Mouse (Mus musculus): ENCODE results near the gene Bcan. TPM values are rescaled to one million over a fixed set of nuclear protein-coding genes. Genes with fewer than 3 reads are reported as not detected.

Bcan gene
- polyA plus RNA-seq, 1 experiment from 2014 or later, result not detected

DNA sequence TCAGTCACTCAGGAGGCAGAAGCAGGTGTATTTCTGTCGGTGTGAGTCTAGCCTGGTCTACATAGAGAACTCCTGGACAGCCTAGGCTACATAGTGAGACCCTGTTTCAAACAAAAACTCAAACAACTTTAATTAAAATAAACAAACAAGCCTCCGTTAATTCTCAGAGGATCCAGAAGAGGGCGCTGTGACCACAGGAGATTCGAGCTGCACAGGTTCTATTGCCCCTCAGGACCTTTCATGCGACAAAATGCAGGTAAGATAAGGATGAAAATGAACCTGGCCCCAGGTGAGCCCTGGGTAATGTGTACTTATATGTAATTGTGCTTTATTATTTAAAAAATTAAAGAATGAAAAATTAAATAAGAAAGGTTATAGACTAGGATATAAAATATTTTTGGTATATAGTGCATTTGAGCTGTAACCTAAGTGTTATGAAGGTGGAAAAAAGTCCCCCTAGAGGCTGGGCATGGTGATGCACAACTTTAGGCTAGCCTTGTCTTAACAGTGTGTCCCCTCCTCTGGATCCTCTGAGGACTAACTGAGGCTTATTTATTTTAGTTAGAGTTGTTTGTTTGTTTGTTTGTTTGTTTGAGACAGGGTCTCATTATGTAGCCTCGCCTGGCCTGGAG, 10.7 kb upstream of the Bcan start:
- Histone ChIP-seq H3K27ac (ENCODE audit: low read depth) (no peak overlapping the region), H3K4me1 (ENCODE audit: insufficient read depth) (no peaks in the 10 kb centered on the region), H3K36me3 (replicated peaks; ENCODE audit: insufficient read depth, low read length) (no peaks in the 10 kb centered on the region), H3K9me3 (ENCODE audit: low read length) (no peaks in the 10 kb centered on the region; the same call in 1 of the 2 replicates), H3K4me2 (ENCODE audit: low read depth, low read length) (no peak overlapping the region), H3K4me3 (ENCODE audit: low read depth, low read length) (no peak overlapping the region), H3K27me3 (ENCODE audit: insufficient read depth, low read length) (peaks cover 5% of the 10 kb centered on the region; the same call in 1 of the 2 replicates), H3K9ac (replicated peaks) (no peak overlapping the region)
- ATAC-seq, result no peak
- TF ChIP-seq EP300 (IDR thresholded peaks at IDR 0.05; ENCODE audit: low read depth) (no peak), CTCF (IDR thresholded peaks at IDR 0.05; ENCODE audit: low read depth) (peak; percentile 68)
- no peak for DNase-seq
- WGBS (ENCODE audit: insufficient replicate concordance), result 7% methylated on average over 6 of the region's 6 CpGs

DNA sequence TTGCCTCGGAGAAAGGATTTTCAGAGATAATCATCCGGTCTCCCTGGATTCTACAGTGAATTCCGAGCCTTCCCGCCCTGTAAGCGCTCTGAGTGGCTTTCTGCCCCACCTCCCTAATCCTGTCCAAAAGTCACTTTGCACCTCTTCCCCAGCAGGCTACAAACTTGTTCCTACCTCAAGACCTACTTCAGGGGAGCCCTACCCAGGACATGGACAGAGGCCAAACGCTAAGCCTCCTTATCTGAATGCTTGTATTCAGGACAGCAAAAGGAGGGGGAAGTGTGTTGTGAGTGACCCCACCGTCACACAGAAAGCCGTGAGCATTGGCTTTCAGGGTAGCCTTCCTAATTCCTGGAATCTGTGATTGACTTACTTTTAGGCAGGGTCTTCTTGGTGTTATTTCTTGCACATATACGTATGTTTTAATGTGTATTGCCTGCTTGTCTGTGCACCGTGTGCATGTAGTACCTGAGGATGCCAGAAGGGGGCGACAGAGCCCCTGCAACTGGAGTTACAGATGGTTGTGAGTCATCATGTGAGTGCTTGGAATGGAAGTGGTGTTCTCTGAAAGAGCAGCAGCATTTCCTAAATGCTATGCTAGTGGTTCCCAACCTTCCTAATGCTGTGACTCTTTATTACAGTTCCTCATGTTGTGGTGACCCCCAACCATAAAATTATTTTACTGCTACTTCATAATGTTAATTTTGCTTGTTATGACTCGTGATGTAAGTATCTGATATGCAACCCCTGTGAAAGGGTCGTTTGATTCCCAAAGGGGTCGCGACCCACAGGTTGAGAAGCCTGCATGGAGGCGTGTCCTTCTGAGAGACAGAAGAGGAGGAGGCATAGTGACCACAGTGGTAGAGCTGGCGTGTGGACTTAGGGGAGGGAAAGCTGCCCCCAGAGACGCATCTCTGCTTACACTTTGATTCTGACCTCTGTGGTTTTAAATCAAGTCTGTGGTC, 6.1 kb upstream of the Bcan start:
- H3K36me3 ChIP-seq (replicated peaks; ENCODE audit: insufficient read depth, low read length), result no peaks in the 10 kb centered on the region
- WGBS (ENCODE audit: insufficient replicate concordance), result 71% methylated on average over 18 of the region's 18 CpGs
- no peaks in the 10 kb centered on the region for H3K4me1 ChIP-seq (ENCODE audit: insufficient read depth)
- H3K9me3 ChIP-seq (ENCODE audit: low read length), result no peaks in the 10 kb centered on the region; the same call in 1 of the 2 replicates
- ATAC-seq (no peak), DNase-seq (no peak)
- H3K27ac ChIP-seq (ENCODE audit: low read depth), result no peak overlapping the region
- H3K9ac ChIP-seq (replicated peaks), result no peak overlapping the region
- peaks cover 30% of the 10 kb centered on the region for H3K27me3 ChIP-seq (ENCODE audit: insufficient read depth, low read length)
- H3K4me3 ChIP-seq (ENCODE audit: low read depth, low read length), result no peak overlapping the region
- H3K4me2 ChIP-seq (ENCODE audit: low read depth, low read length), result no peak overlapping the region
- TF ChIP-seq CTCF (IDR thresholded peaks at IDR 0.05; ENCODE audit: low read depth) (peak; percentile 70), EP300 (IDR thresholded peaks at IDR 0.05; ENCODE audit: low read depth) (no peak)

DNA sequence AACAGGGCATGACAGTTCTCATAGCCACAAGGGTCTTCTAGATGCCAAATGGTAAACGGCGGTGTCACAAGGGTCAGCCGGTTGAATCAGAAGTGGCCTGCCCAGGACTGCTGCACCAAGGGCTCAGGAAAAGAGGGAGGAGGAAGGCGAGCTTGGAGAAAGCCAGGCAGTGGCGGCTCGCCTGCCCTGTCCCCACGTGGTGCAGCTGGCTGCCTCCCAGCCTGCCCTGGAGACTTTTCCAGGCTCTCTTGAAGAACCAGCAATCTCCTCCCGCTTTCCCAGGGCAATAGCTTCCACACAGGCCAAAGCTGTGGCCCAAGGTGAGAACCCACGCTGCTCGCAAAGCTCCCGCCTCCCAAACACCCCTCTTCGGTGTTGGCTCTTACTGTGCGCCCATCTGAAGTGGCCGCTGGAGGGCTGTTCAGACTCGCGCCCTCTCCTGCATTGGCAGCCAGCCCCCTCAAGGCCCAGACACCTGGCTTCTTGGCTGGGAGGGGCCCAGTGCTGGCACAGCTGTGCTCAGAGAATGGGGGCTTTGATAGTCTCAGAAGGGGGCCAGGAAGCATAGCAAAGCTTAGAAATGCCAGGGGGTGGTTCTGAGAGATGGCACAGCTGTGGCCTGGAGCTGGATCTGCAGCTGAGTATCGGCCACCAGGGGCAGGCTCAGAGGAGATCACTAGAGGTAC, 2.4 kb upstream of the Bcan start:
- DNase-seq (no peak), ATAC-seq (no peak)
- 5% methylated on average over 17 of the region's 17 CpGs for WGBS (ENCODE audit: insufficient replicate concordance)
- Histone ChIP-seq H3K27ac (ENCODE audit: low read depth) (no peak overlapping the region), H3K36me3 (replicated peaks; ENCODE audit: insufficient read depth, low read length) (no peaks in the 10 kb centered on the region), H3K27me3 (ENCODE audit: insufficient read depth, low read length) (peaks cover 66% of the 10 kb centered on the region), H3K4me1 (ENCODE audit: insufficient read depth) (no peaks in the 10 kb centered on the region), H3K4me3 (ENCODE audit: low read depth, low read length) (no peak overlapping the region), H3K4me2 (ENCODE audit: low read depth, low read length) (no peak overlapping the region), H3K9ac (replicated peaks) (no peak overlapping the region), H3K9me3 (ENCODE audit: low read length) (no peaks in the 10 kb centered on the region; the same call in 1 of the 2 replicates)
- no peak for TF ChIP-seq CTCF (IDR thresholded peaks at IDR 0.05; ENCODE audit: low read depth)
- TF ChIP-seq EP300 (IDR thresholded peaks at IDR 0.05; ENCODE audit: low read depth), result no peak

DNA sequence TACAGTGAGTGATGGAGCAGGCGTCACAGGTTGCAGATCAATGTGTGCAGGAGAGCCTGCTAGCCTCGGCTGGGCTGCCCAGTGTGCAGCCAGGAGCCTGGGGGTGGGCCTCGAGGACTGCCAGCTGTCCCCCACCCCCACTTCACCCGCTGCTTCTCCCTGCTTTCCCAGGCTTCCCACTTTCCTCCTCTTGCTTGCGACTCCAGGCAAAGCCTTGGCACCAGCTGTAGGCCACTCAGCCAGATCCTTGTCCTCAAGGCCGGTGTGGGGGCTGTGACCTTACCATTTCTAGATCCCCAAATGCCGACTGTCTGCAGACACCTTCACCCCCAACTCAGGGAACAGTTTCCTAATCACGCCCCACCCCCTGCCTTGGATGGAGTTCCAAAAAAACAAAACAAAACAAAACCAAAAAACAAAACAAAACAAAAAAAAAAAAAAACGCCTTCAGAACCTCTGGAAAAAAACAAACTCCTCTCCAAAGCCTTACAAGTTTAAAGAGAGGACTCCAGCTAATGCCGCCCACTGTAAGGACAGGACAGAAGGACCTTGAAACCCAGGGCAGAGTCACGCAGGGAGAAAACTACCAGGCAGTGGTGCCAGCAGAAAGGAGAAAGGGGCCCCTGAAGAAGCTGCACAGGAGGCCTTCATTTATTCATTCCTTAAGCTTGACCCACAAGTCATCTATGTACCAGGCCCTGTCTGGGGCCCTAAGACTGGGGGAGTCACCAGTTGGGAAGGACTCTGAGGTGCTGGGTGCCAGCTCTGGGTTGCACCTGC, 976 bp upstream of the Bcan start:
- no peak overlapping the region for H3K27ac ChIP-seq (ENCODE audit: low read depth)
- peaks cover 80% of the 10 kb centered on the region for H3K27me3 ChIP-seq (ENCODE audit: insufficient read depth, low read length)
- DNase-seq (no peak), ATAC-seq (no peak)
- 0 out of 2 replicates have a peak, but pooled peaks cover 4% of the 10 kb centered on the region for H3K4me1 ChIP-seq (ENCODE audit: insufficient read depth)
- H3K9me3 ChIP-seq (ENCODE audit: low read length), result no peaks in the 10 kb centered on the region; the same call in 1 of the 2 replicates
- H3K4me3 ChIP-seq (ENCODE audit: low read depth, low read length), result no peak overlapping the region
- TF ChIP-seq CTCF (IDR thresholded peaks at IDR 0.05; ENCODE audit: low read depth) (no peak), EP300 (IDR thresholded peaks at IDR 0.05; ENCODE audit: low read depth) (no peak)
- no peak overlapping the region for H3K4me2 ChIP-seq (ENCODE audit: low read depth, low read length)
- no peaks in the 10 kb centered on the region for H3K36me3 ChIP-seq (replicated peaks; ENCODE audit: insufficient read depth, low read length)
- H3K9ac ChIP-seq (replicated peaks), result no peak overlapping the region
- 11% methylated on average over 11 of the region's 11 CpGs for WGBS (ENCODE audit: insufficient replicate concordance)

DNA sequence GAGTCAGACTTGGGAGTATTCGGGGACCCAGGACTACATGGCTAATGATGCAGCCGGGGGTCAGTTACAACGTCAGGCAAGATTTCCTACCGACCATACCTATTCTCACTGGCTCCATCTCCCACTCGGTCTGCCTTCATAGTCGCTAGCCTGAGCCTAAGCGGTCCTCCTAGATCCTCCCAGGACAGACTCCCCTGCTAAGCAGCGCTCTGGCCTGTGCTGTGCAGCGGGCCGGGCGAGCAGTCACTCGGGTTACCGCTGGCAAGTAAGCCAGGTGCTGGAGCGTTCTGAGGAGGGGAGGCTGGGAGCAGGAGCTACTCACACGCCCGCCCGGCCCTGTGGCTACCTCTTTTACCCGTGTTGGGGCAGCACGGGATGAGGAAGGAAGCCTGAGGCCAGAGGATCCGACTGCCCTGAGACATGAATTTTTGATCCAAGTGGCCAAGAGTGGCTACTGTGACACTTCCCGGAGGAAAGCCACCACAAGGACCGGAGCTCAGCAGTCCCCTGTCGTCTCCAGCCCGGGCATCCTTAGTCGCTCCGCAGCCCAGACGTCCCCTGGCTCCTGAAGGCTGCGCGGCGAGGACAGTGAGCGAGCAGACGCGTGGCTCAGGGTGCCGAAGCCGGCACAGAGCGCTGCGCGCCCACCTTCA, 661 bp downstream of the Bcan start:
- no peak for ATAC-seq
- Histone ChIP-seq H3K4me3 (ENCODE audit: low read depth, low read length) (no peak overlapping the region), H3K9ac (replicated peaks) (no peak overlapping the region), H3K27ac (ENCODE audit: low read depth) (no peak overlapping the region), H3K4me1 (ENCODE audit: insufficient read depth) (0 out of 2 replicates have a peak, but pooled peaks cover 4% of the 10 kb centered on the region), H3K4me2 (ENCODE audit: low read depth, low read length) (no peak overlapping the region), H3K36me3 (replicated peaks; ENCODE audit: insufficient read depth, low read length) (no peaks in the 10 kb centered on the region), H3K27me3 (ENCODE audit: insufficient read depth, low read length) (peaks cover 91% of the 10 kb centered on the region), H3K9me3 (ENCODE audit: low read length) (no peaks in the 10 kb centered on the region)
- no peak for DNase-seq
- no peak for TF ChIP-seq EP300 (IDR thresholded peaks at IDR 0.05; ENCODE audit: low read depth)
- no peak for TF ChIP-seq CTCF (IDR thresholded peaks at IDR 0.05; ENCODE audit: low read depth)
- 2% methylated on average over 37 of the region's 38 CpGs for WGBS (ENCODE audit: insufficient replicate concordance)

Data from liver, postnatal 0 days (tissue).